In the genomic region with DNA sequence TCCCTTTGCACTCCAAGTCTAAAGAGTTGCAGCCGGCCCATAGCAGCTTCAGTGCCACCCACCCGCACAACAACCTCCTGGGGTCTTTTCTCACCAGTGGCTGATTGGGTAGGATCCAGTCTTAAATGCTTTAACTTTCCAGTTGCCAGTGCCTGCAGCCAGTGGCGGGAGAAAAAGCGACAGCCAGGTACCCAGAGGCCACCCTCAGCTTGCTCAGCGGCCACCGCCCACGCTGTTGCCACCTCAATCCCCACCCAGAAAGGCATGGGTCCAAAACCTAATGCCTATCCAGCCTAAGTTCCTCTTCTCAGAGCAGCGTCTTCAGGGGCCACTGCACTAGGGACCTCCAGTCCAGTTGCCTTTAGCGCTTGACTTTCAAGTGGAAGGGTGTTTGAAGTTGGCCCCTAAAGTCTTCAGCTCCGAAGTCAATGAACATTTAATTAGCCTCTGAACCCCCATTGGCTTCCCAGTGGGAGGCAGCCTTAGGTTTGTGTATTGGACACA, we compare ENCODE assay signal across 9 mouse cellular contexts. TPM values are rescaled to one million over a fixed set of nuclear protein-coding genes. Genes with fewer than 3 reads are reported as not detected.
DNase-seq lines count a peak whose midpoint lies in the region; ATAC-seq lines count a peak whose summit lies in the region.
"Had no signal": no experiment of that assay in that cellular context is flagged by ENCODE, and none has a peak within 500 bp of the region (broad histone marks: within the 10 kb centered on the region; RNA-seq: fewer than 3 reads in every experiment).

No protein-coding gene starts in this region.

- ATAC-seq in forebrain, embryonic 15.5 days (replicated peaks): peak; percentile 3; the same call in 1 of the 2 replicates
- no peak for ATAC-seq in liver, embryonic 13.5 days (ENCODE audit: low read depth)
- no peak for ATAC-seq in frontal cortex, adult (ENCODE audit: low TSS enrichment)

- no peaks in the 10 kb centered on the region for H3K36me3 ChIP-seq in heart, embryonic 10.5 days
- H3K36me3 ChIP-seq in forebrain, embryonic 15.5 days: no peaks in the 10 kb centered on the region
- H3K36me3 ChIP-seq in liver, embryonic 13.5 days: no peaks in the 10 kb centered on the region

- 0 out of 2 replicates have a peak, but pooled peaks cover 4% of the 10 kb centered on the region for H3K4me1 ChIP-seq in heart, embryonic 10.5 days
- peaks cover 10% of the 10 kb centered on the region; the same call in 1 of the 2 replicates for H3K4me1 ChIP-seq in forebrain, embryonic 15.5 days
- no peaks in the 10 kb centered on the region for H3K4me1 ChIP-seq in liver, embryonic 13.5 days (replicated peaks)

- H3K4me2 ChIP-seq in forebrain, embryonic 15.5 days (replicated peaks): peak overlapping the region; percentile 55
- peak overlapping the region; percentile 49 for H3K4me2 ChIP-seq in liver, embryonic 13.5 days

- peak overlapping the region; percentile 74 for H3K9ac ChIP-seq in forebrain, embryonic 15.5 days (replicated peaks)
- no peak overlapping the region for H3K9ac ChIP-seq in liver, embryonic 13.5 days

- peak overlapping the region; percentile 89 for H3K27ac ChIP-seq in heart, embryonic 10.5 days
- H3K27ac ChIP-seq in forebrain, embryonic 15.5 days (replicated peaks): peak overlapping the region; percentile 81; the same call in 1 of the 2 replicates
- H3K27ac ChIP-seq in liver, embryonic 13.5 days: no peak overlapping the region

- H3K9me3 ChIP-seq in heart, embryonic 10.5 days: 0 out of 2 replicates have a peak, but pooled peaks cover 3% of the 10 kb centered on the region
- no peaks in the 10 kb centered on the region for H3K9me3 ChIP-seq in forebrain, embryonic 15.5 days
- H3K9me3 ChIP-seq in liver, embryonic 13.5 days (replicated peaks): no peaks in the 10 kb centered on the region

- DNase-seq in heart, embryonic 10.5 days (ENCODE audit: low spot score): no peak
- DNase-seq in heart, adult 11 months: no peak
- peak; percentile 2 for DNase-seq in ES-CJ7 (ENCODE audit: low read depth, low spot score)
- no peak for DNase-seq in liver, embryonic 13.5 days
- DNase-seq in frontal cortex, adult 2 months (ENCODE audit: extremely low spot score in 1 of 2, low spot score in 1 of 2): no peak
- no peak for DNase-seq in gastrocnemius, postnatal 25 days

- WGBS in heart, embryonic 10.5 days: 20% methylated on average over 10 of the region's 10 CpGs
- 15% methylated on average over 10 of the region's 10 CpGs for WGBS in forebrain, embryonic 15.5 days
- WGBS in liver, embryonic 13.5 days (ENCODE audit: insufficient replicate concordance): 15% methylated on average over 10 of the region's 10 CpGs

- H3K27me3 ChIP-seq in heart, embryonic 10.5 days (ENCODE audit: insufficient read depth, poor library complexity, severe bottlenecking): peaks cover 26% of the 10 kb centered on the region
- no peaks in the 10 kb centered on the region for H3K27me3 ChIP-seq in forebrain, embryonic 15.5 days
- peaks cover 31% of the 10 kb centered on the region for H3K27me3 ChIP-seq in liver, embryonic 13.5 days
- H3K27me3 ChIP-seq: CH12.LX had no signal

- H3K4me3 ChIP-seq in heart, embryonic 10.5 days: peak overlapping the region; percentile 69
- H3K4me3 ChIP-seq in forebrain, embryonic 15.5 days: peak overlapping the region; percentile 71
- H3K4me3 ChIP-seq in liver, embryonic 13.5 days (replicated peaks): peak overlapping the region; percentile 51

RNA-seq across cellular contexts. Expression of gene Aff2, which starts 1.0 kb away (rescaled TPM):
- polyA plus RNA-seq in heart, embryonic 10.5 days (2016; fragmentation: Nextera tagmentation; extraction: Ambion mirVana): 5.5 and 9.9 TPM in 2 replicates
- polyA plus RNA-seq in forebrain, embryonic 15.5 days (2015; fragmentation: Nextera tagmentation; extraction: Ambion mirVana): 16.1 and 18.6 TPM in 2 replicates
- polyA plus RNA-seq in liver, embryonic 13.5 days (2015; fragmentation: Nextera tagmentation; extraction: Ambion mirVana): 0.24 and 0.81 TPM in 2 replicates
- polyA plus RNA-seq in frontal cortex, adult 2 months (2012; rRNA removed): 2.3 and 3.2 TPM in 2 replicates
- total RNA-seq in gastrocnemius, postnatal 25 days (2021): under 1 TPM; 0.72 to 0.97 TPM
- total RNA-seq: CH12.LX had no signal
